Mouse (Mus musculus): ENCODE data around the gene Gal3st1. TPM values are rescaled to one million over a fixed set of nuclear protein-coding genes. Genes with fewer than 3 reads are reported as not detected.

The Gal3st1 gene
- polyA plus RNA-seq, 1 experiment: not detected

DNA sequence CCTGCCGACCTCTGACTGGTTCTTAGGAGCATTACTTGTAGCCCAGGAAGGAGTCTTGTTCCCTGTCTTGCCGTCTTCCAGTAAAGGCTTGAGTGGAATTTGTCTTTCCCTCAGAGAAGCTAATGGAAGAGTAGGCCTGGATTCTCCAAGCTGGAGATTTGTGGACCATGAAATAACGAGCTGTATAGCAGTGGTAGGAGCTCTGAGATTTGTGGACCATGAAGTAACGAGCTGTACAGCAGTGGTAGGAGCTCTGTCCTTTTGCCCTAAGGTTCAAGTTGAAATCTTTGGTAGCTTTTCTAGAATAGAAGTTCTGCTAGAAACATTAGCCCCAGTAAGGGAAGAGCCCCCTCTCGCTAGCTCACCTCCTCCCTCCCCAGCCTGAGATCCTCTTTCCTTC, 5.0 kb upstream of the Gal3st1 start:
- TF ChIP-seq CTCF (IDR thresholded peaks at IDR 0.05; ENCODE audit: low read depth, low read length) (no peak), POLR2A (IDR thresholded peaks at IDR 0.05; ENCODE audit: borderline replicate concordance, low read depth, low read length) (no peak)
- H3K4me1 ChIP-seq (ENCODE audit: control insufficient read depth, insufficient read depth, low read length): peaks cover 2% of the 10 kb centered on the region; the same call in 1 of the 2 replicates
- H3K4me3 ChIP-seq (ENCODE audit: insufficient read depth, low read length): no peak overlapping the region
- H3K27ac ChIP-seq (ENCODE audit: insufficient read depth, low read depth, low read length): no peak overlapping the region

DNA sequence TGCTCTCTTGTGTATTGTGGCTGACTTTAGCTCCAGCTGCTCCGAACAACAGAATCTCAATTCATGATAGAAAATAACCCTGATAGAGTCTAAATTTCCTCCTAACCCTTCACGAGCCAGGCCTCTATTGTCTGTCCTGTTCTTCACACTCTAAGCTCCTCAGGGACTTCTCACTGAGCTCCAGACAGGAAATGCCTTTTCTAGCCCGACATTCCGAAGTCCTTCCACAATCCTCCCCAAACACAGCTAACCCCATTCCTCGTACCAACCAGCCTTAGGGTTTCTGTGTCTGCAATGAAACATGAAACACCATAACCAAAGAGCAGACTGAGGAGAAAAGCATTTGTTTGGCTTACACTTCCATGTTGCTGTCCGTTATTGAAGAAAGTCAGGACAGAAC, 1.9 kb upstream of the Gal3st1 start:
- TF ChIP-seq CTCF (IDR thresholded peaks at IDR 0.05; ENCODE audit: low read depth, low read length): no peak
- no peak for TF ChIP-seq POLR2A (IDR thresholded peaks at IDR 0.05; ENCODE audit: borderline replicate concordance, low read depth, low read length)
- H3K27ac ChIP-seq (ENCODE audit: insufficient read depth, low read depth, low read length): no peak overlapping the region
- H3K4me3 ChIP-seq (ENCODE audit: insufficient read depth, low read length): no peak overlapping the region
- H3K4me1 ChIP-seq (ENCODE audit: control insufficient read depth, insufficient read depth, low read length): peaks cover 2% of the 10 kb centered on the region; the same call in 1 of the 2 replicates

DNA sequence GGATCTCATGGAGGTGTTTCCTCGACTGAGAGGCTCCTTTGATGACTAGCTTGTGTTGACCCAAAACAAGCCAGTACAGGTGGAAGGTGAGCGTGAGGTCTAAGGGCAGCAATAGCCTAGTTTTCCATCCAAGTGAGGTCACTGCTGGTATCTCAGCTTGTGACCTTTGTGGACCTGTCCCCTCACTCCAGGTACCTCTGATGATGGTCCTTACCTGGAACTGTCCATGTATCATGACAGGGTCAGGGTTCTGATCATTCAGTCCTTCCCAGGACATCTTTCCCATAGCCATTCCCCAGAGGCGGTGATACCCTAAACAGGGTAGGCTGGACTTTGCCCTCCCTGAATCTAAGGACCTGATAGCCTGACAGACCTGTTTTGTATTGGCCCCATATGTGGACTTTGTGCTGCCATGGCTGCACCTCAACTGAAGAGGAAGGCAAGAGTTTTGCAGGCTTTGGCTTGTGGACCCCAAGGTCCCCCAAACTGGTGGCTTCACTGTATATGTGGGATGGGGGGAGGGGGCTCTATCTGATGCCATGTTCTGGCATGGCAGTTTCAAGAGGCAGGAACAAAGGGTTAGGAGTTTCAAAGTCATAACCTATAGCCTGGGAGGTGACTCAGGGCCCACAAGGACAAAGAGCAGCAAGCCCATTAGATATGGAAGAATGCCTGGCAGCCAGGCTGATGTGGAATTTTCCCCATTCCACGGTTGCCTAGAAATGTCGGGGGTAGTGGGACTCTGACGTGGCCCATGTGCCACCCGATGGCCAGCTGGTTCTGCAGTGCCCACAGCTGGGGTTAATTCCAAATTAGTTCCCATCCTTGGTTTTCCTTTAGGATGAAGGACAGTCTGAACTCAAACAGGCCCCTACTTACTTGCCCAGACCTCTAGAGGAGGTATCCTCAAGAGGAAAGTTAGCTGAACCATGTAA, 894 bp upstream of the Gal3st1 start:
- no peak overlapping the region for H3K27ac ChIP-seq (ENCODE audit: insufficient read depth, low read depth, low read length)
- H3K4me1 ChIP-seq (ENCODE audit: control insufficient read depth, insufficient read depth, low read length): peaks cover 2% of the 10 kb centered on the region; the same call in 1 of the 2 replicates
- no peak overlapping the region for H3K4me3 ChIP-seq (ENCODE audit: insufficient read depth, low read length)
- TF ChIP-seq POLR2A (IDR thresholded peaks at IDR 0.05; ENCODE audit: borderline replicate concordance, low read depth, low read length): no peak
- no peak for TF ChIP-seq CTCF (IDR thresholded peaks at IDR 0.05; ENCODE audit: low read depth, low read length)

DNA sequence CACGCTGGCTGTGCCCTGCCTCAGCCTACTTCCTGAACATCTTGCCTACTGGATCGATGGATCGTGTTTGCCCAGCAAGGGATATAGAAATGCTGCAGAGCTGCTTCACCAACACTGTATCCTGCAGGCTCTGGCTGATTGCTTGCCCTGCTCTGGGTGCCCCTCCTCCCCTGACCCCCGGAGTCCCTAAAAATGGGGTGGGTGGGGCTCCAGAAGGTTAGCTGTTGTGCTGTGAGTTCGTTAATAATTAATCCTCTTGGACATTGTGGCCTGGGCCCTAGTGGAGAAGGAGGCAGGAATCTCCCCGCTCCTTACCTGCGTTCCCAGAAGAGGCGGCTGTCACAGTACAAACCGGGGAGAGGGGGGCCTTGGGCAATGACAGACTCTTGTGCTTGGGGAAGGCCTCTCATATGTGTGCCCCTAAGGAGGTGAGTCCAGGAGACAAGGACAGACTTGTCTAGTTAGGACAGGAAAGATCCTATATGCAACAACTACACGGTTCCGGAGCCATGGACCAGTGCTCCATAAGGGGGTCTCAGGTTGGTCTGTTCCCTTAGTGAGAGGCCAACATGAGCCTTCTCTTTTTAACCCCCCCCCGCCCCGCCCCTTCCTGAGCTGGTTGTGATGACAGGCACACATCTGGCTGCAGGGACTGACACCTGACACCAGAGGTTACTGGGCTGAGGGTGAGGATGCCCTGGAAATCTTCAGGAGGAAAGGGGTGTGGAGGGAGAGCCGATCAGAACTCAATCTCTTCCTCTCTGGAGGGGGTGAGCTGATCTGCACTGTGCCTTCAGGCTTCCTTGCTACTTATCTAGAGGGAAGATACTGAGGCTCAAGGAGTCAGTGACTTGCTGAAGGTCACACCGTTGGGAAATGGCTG, 668 bp downstream of the Gal3st1 start:
- no peak overlapping the region for H3K4me3 ChIP-seq (ENCODE audit: insufficient read depth, low read length)
- no peak overlapping the region for H3K27ac ChIP-seq (ENCODE audit: insufficient read depth, low read depth, low read length)
- no peak for TF ChIP-seq CTCF (IDR thresholded peaks at IDR 0.05; ENCODE audit: low read depth, low read length)
- no peak for TF ChIP-seq POLR2A (IDR thresholded peaks at IDR 0.05; ENCODE audit: borderline replicate concordance, low read depth, low read length)
- peaks cover 2% of the 10 kb centered on the region; the same call in 1 of the 2 replicates for H3K4me1 ChIP-seq (ENCODE audit: control insufficient read depth, insufficient read depth, low read length)

DNA sequence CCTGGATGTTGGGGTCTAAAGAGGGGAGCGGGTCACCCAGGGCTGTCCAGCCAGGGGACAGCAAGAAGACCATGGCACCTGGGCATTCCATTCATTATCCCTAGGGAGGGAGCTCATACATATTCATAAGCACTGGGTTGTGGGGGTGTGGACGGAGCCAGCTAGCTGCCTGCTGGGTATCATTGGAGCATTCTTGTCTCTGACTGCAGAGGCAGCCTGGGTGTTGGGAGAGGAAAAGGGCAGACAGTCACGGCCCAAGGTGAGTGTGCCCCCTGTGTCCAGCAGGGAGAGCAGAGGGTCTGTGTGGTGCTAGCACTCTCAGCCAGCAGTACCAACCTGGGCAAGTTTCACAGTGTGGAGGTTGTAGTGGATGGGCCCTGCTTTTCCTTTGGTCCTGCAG, 6.3 kb downstream of the Gal3st1 start:
- H3K4me3 ChIP-seq (ENCODE audit: insufficient read depth, low read length): no peak overlapping the region
- no peaks in the 10 kb centered on the region for H3K4me1 ChIP-seq (ENCODE audit: control insufficient read depth, insufficient read depth, low read length)
- H3K27ac ChIP-seq (ENCODE audit: insufficient read depth, low read depth, low read length): no peak overlapping the region
- TF ChIP-seq CTCF (IDR thresholded peaks at IDR 0.05; ENCODE audit: low read depth, low read length) (no peak), POLR2A (IDR thresholded peaks at IDR 0.05; ENCODE audit: borderline replicate concordance, low read depth, low read length) (no peak)

DNA sequence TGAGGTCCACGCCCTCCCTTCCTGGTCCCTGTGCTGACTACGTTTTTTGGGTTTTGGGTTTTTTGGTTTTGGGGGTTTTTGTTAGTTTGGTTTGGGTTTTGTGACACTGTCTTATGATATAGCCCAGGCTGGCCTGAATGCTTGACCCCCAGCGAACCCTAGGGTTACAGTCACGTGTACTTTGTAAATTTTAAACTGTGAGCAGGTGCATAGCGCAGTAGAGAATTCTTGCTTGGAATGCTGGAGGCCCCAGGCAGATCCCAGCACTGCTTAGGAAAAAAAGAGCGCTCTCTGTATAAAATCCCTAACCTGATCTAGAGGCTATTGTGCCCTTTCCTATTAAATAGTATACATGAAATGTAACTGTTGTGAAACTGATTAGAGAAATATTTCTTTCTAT, 9.7 kb downstream of the Gal3st1 start:
- H3K4me3 ChIP-seq (ENCODE audit: insufficient read depth, low read length): no peak overlapping the region
- TF ChIP-seq CTCF (IDR thresholded peaks at IDR 0.05; ENCODE audit: low read depth, low read length): no peak
- no peak for TF ChIP-seq POLR2A (IDR thresholded peaks at IDR 0.05; ENCODE audit: borderline replicate concordance, low read depth, low read length)
- H3K4me1 ChIP-seq (ENCODE audit: control insufficient read depth, insufficient read depth, low read length): no peaks in the 10 kb centered on the region
- H3K27ac ChIP-seq (ENCODE audit: insufficient read depth, low read depth, low read length): no peak overlapping the region

DNA sequence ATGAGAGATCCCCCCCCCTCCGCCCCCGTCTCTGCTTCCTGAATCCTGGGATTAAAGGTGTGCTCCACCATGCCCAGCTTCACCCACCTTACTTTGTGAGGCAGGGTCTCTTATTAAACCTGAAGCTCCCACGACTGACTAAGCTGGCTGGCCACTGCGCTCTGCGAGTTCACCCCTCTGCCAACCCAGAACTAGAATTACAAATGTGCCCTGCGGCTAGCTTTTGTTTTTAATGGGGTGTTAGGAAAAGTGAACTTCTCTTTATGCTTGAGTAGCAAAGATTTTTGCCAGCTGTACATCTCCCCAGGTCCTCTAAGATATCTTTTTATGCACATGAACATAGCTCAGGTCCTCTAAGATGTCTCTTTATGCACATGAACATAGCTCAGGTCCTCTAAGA, 10.5 kb downstream of the Gal3st1 start:
- H3K27ac ChIP-seq (ENCODE audit: insufficient read depth, low read depth, low read length): no peak overlapping the region
- no peak for TF ChIP-seq POLR2A (IDR thresholded peaks at IDR 0.05; ENCODE audit: borderline replicate concordance, low read depth, low read length)
- TF ChIP-seq CTCF (IDR thresholded peaks at IDR 0.05; ENCODE audit: low read depth, low read length): no peak
- no peak overlapping the region for H3K4me3 ChIP-seq (ENCODE audit: insufficient read depth, low read length)
- 0 out of 2 replicates have a peak, but pooled peaks cover 3% of the 10 kb centered on the region for H3K4me1 ChIP-seq (ENCODE audit: control insufficient read depth, insufficient read depth, low read length)

DNA sequence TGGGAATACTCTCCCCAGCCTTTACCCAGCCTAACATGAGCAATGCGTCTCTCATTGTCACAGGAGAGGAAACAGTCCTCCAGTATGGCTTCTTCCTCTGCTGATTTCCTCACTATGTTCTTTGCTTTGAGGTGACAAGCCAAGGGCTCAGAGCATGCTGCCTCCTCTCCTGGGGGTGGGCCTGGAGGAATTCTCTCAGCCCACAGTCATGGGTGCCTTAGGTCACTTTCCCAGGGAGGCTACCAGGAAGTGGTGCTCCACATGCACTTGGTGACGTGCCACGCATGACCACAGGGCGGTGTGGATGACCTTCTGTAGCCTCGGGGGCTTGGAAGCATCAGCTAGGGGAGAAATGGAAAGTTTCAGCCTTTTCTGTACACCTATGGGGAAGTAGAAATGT, 12.1 kb downstream of the Gal3st1 start:
- Histone ChIP-seq H3K4me1 (ENCODE audit: control insufficient read depth, insufficient read depth, low read length) (0 out of 2 replicates have a peak, but pooled peaks cover 3% of the 10 kb centered on the region), H3K27ac (ENCODE audit: insufficient read depth, low read depth, low read length) (no peak overlapping the region), H3K4me3 (ENCODE audit: insufficient read depth, low read length) (no peak overlapping the region)
- no peak for TF ChIP-seq POLR2A (IDR thresholded peaks at IDR 0.05; ENCODE audit: borderline replicate concordance, low read depth, low read length)
- TF ChIP-seq CTCF (IDR thresholded peaks at IDR 0.05; ENCODE audit: low read depth, low read length): no peak

DNA sequence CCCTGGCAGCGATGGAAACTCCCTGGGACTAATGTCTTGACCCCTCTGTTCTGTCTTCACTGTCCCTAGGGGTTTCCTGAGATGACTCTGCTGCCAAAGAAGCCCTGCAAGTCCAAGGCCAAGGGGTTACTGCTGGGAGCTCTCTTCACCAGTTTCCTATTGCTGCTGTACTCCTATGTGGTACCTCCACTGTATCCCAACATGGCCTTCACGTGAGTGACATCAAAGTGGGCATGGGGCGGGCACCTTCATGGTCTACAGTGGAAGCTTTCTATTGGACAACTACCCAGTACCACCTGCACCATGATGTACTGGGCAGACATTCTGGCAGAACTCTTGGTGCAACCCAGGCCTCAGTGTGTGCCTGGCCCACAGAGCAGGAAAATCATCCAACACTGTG, 13.4 kb downstream of the Gal3st1 start:
- no peak for TF ChIP-seq POLR2A (IDR thresholded peaks at IDR 0.05; ENCODE audit: borderline replicate concordance, low read depth, low read length)
- TF ChIP-seq CTCF (IDR thresholded peaks at IDR 0.05; ENCODE audit: low read depth, low read length): no peak
- 0 out of 2 replicates have a peak, but pooled peaks cover 3% of the 10 kb centered on the region for H3K4me1 ChIP-seq (ENCODE audit: control insufficient read depth, insufficient read depth, low read length)
- H3K27ac ChIP-seq (ENCODE audit: insufficient read depth, low read depth, low read length): no peak overlapping the region
- H3K4me3 ChIP-seq (ENCODE audit: insufficient read depth, low read length): no peak overlapping the region
